Mouse (Mus musculus): Measurements from ENCODE around the gene Ttc3.

Ttc3 gene

DNA sequence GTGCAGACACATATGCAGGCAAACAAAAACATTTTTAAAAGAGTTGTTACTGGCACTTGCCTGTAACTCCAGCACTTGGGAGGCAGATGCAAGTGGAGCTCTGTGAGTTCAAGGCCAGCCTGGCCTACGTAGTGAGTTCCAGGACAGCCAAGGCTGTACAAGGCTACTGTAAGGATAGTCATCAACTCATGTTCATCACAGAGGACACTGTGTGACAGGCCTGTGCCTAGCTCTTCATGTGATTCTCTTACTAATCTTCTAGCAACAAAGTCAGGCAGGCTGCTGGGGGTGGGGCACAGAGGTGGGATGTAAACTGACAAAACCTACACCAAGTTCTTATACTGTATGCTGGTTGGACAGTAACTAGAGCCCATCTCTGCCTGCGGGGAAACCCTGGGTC, 136.7 kb downstream of the Ttc3 start:
- no peak for DNase-seq (ENCODE audit: low spot score in 2 of 2)

DNA sequence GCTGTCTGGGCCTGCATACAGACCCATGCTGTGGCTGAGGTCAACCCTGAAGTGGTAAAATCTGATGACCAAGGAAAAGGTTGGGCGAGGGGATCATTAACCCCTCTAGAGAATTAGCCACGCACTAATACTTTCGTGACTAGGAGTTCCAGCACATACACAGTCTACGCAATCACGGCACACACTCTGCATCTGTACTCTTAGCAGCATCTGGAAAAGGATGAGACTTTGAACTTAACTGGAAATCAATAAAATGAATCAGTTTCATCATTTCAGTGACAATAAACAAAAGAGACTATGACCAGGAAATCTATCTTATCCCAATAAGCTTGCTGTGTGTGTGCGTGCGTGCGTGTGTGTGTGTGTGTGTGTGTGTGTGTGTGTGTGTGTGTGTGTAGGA, 138.4 kb downstream of the Ttc3 start:
- no peak for DNase-seq (ENCODE audit: low spot score in 2 of 2)

DNA sequence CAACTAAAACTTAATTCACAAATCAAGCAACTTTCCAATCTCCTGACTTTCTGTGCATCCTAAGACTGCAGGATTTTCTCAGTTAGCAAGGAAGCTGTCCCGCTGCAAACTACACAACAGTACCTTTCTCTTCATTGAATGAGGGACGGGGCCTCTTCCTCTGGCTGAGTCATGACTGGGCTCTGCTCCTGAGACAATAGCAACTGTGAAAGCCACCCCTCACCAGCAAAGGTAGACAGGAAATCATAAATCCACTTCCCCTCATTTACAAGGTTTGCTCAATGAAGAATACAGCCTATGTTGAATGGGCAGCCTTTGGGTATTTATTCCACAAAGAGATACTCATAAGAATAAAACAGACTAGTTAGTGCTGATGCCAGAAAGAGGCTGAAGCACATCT, 139.6 kb downstream of the Ttc3 start:
- DNase-seq (ENCODE audit: low spot score in 2 of 2): no peak

DNA sequence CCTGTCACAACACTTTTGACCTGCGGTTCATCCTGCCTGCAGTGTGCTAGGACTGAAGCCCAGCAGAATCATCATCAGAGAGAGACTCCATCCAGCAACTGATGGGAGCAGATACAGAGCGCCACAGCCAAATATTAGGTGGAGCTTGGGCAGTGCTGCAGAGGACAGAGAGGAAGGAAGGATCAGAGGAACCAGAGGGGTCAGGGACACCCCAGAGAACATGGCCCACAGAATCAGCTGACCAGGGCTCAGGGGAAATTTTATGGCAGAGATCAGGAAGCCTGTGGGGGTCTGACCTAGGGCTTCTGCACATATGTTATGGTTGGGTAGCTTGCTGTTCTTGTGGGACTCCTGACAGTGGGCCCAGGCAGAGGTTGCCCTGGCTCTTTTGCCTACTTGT, 147.2 kb downstream of the Ttc3 start:
- no peak for DNase-seq (ENCODE audit: low spot score in 2 of 2)
